Mouse (Mus musculus) intestine, embryonic 16.5 days (tissue): ENCODE data around the gene Lgr4. TPM values are rescaled to one million over a fixed set of nuclear protein-coding genes. Genes with fewer than 3 reads are reported as not detected.

Source experiments
- ATAC-seq: fragments of 200-750 bp; cut with Nextera tagmentation; 2 replicates; pipeline ENCODE4 v1.8.0; 2017; ENCODE audit warnings: moderate TSS enrichment, moderate library complexity
- H3K27ac ChIP-seq: fragments of 300-500 bp; sonication (generic); 2 replicates; pipeline ENCODE4 v1.5.1; 2014; ENCODE audit warnings: mild to moderate bottlenecking, low read length
- H3K27me3 ChIP-seq: fragments of 300-500 bp; sonication (generic); replicated peaks from 2 replicates; pipeline ENCODE4 v1.6.1; 2014; ENCODE audit warnings: low read length, control low read depth, mixed read lengths; ENCODE audit not compliant: control insufficient read depth, insufficient read depth
- H3K36me3 ChIP-seq: fragments of 300-500 bp; sonication (generic); 2 replicates; pipeline ENCODE4 v1.6.1; 2014; ENCODE audit warnings: low read length, control low read depth; ENCODE audit not compliant: control insufficient read depth, insufficient read depth
- H3K4me1 ChIP-seq: fragments of 300-500 bp; sonication (generic); 2 replicates; pipeline ENCODE4 v1.6.1; 2014; ENCODE audit warnings: low read length, control low read depth, mixed read lengths; ENCODE audit not compliant: control insufficient read depth, insufficient read depth
- H3K4me2 ChIP-seq: fragments of 300-500 bp; sonication (generic); 2 replicates; pipeline ENCODE4 v1.6.1; 2014; ENCODE audit warnings: low read depth, low read length, control low read depth
- H3K4me3 ChIP-seq: fragments of 300-500 bp; sonication (generic); 2 replicates; pipeline ENCODE4 v1.5.1; 2014; ENCODE audit warnings: mild to moderate bottlenecking, low read length
- H3K9ac ChIP-seq: fragments of 300-500 bp; sonication (generic); 2 replicates; pipeline ENCODE4 v1.6.1; 2014; ENCODE audit warnings: low read depth, low read length
- H3K9me3 ChIP-seq: fragments of 300-500 bp; sonication (generic); 2 replicates; pipeline ENCODE4 v1.6.1; 2016; ENCODE audit warnings: low read length, control low read depth; ENCODE audit not compliant: control insufficient read depth
- WGBS: fragments of 180-500 bp; shearing (Covaris S2); extraction: QIAGEN DNeasy Blood & Tissue Kit; methylation state at CpG from one replicate; pipeline ENCODE4 v1.1.7; 2014; 5-methylcytosine and 5-hydroxymethylcytosine counted together
- polyA plus RNA-seq: library from polyadenylated mRNA; unstranded; fragments of >200 nt; fragmentation: Nextera tagmentation; extraction: Ambion mirVana; gene quantifications from 2 replicates; pipeline ENCODE4 v1.2.1, GENCODE M21; 2015

Gene Lgr4
- polyA plus RNA-seq, 1 experiment from 2014 or later, result 19.0 TPM

DNA sequence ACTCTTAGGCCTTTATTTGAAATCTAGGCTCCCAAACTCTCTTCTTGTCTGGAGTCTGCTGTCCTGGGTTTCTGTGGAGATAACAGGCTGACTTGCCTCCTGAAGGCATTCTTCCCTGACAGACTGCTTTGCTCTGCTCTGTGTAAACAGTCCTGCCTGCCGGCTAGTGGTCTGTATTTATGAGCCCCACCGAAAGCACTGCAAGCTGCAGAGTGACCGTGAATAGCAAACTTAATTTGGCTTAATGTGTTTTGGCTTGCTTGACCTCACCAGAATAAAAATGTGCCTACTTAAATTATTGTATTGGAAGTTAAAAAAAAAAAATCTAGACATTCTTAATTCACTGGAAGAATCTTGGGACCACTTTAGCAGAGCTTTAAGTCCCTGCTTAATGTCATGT, 71.7 kb downstream of the Lgr4 start:
- ATAC-seq, result peak; percentile 23; the same call in 1 of the 2 replicates
- H3K36me3 ChIP-seq, result no peaks in the 10 kb centered on the region
- 6% methylated on average over 3 of the region's 3 CpGs for WGBS
- no peak overlapping the region for H3K4me3 ChIP-seq
- no peak overlapping the region; the same call in 1 of the 2 replicates for H3K27ac ChIP-seq
- peaks cover 50% of the 10 kb centered on the region for H3K4me1 ChIP-seq
- H3K9me3 ChIP-seq, result no peaks in the 10 kb centered on the region
- H3K4me2 ChIP-seq, result no peak overlapping the region
- H3K9ac ChIP-seq, result no peak overlapping the region
- no peaks in the 10 kb centered on the region for H3K27me3 ChIP-seq

DNA sequence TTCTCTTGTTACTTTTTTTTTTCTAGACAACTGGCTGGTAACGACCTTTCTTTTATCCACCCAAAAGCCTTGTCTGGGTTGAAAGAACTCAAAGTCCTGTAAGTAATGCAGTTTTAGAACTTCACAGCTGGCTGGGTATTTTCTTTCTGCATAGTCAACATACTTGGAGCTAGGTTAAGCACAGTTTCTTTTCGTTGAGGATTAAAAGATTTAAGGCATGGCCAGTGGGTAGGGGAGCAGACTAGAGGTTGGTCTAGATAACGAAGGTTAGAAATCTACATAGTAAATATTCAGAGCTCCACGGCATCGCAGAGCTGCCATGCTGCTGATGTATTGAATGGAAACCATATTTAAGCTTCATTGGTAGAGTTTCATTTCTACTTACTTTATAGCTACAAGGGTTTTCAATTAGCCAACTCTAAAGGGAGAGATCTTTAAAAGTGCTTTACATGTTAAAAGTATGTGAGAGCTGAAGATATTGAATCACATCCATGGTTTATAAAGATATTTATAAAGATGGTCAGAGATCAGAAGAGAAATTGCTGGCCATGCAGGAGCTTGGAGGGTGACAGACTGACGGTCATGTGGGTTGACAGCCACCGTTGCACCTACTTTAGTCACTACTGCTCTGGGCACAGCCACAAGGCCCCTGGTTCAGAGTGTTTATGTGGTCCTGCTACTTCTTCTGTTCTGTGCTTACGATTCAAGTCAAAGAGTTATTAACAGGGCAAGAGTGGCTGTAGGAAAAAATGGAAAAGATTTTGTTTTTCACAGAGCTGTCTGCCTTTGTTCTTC, 72.4 kb downstream of the Lgr4 start:
- no peaks in the 10 kb centered on the region for H3K9me3 ChIP-seq
- H3K4me2 ChIP-seq, result no peak overlapping the region
- H3K27ac ChIP-seq, result peak overlapping the region; percentile 79
- H3K36me3 ChIP-seq, result no peaks in the 10 kb centered on the region
- no peak overlapping the region for H3K4me3 ChIP-seq
- WGBS, result 30% methylated on average over 8 of the region's 8 CpGs
- H3K9ac ChIP-seq, result 0 out of 2 replicates have a peak overlapping the region, but pooled peaks have one; percentile 8
- no peak for ATAC-seq
- H3K4me1 ChIP-seq, result peaks cover 49% of the 10 kb centered on the region
- no peaks in the 10 kb centered on the region for H3K27me3 ChIP-seq

DNA sequence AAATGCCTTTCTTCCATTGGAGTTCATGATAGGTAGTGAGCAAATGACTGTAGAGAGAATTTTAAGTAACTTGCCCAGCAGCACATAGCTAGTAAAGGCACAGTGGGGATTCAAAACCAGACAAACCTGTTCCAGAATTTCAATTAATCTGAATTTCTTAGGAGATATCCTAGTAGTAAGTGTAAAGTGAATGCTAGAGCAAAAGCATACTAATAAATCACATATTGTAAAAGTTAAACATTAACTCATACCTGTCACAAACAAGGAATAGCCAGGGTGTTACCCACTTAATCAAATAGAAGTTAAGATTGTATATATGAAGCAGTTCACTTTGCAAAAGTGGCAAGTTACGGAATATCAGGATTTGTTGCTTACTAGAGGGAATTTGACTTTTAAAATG, 74.3 kb downstream of the Lgr4 start:
- Histone ChIP-seq H3K9ac (no peak overlapping the region), H3K4me3 (no peak overlapping the region), H3K36me3 (no peaks in the 10 kb centered on the region), H3K27me3 (no peaks in the 10 kb centered on the region), H3K4me1 (peaks cover 39% of the 10 kb centered on the region), H3K4me2 (no peak overlapping the region), H3K27ac (no peak overlapping the region), H3K9me3 (no peaks in the 10 kb centered on the region)
- peak; percentile 68 for ATAC-seq
- 69% methylated on average over 1 of the region's 1 CpGs for WGBS

DNA sequence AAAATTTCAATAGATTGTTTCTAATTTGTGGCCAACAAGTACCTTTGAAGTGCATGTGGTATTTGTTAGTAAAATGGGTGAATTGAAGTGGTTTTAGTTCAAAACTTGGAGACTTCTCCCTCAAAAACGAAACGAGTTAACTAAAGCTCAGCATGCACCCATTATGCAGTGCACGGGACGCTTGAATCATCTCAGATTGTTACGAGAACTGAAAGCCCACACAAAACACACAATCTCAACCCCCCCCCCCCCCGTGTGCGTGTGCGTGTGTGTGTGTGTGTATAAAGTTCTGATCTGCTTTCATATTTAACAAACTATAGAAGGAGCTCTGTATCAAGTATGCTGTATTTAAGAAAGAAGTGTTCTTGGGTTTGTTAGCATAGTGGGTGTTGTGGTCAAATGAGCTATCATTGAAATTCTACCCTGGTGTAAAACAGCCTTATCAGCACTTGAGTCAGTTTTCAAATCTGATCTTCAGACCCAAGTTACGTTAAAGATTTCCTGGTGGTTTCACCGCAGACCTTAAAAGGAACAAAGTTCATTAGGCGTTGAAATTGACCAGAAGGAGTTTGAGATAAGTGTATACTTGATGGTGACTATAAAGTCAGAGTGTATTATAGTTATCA, 75.1 kb downstream of the Lgr4 start:
- Histone ChIP-seq H3K4me3 (no peak overlapping the region), H3K27ac (peak overlapping the region; percentile 78), H3K9me3 (no peaks in the 10 kb centered on the region), H3K27me3 (no peaks in the 10 kb centered on the region), H3K9ac (no peak overlapping the region), H3K4me2 (peak overlapping the region; percentile 37), H3K4me1 (peaks cover 32% of the 10 kb centered on the region), H3K36me3 (no peaks in the 10 kb centered on the region)
- peak; percentile 62 for ATAC-seq
- 60% methylated on average over 11 of the region's 11 CpGs for WGBS

DNA sequence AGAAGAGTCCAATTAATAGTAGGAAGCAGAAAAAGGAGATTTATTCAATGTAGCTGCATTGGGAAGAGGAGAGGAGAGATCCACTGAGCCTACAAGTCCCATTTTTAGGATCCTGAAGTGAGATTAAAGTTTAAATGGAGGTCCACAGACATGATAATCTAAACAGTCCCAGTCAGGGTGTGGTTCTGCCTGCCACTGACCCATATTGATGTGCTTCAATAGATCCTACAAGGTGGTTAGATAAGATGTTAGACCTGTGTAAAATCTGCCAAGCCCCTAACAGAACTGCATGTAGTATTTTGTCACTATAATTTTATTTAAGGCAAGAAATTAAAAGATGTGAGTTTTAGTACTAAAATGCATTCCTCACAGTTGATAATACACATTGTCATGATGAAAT, 76.0 kb downstream of the Lgr4 start:
- peaks cover 24% of the 10 kb centered on the region for H3K4me1 ChIP-seq
- no peaks in the 10 kb centered on the region for H3K27me3 ChIP-seq
- H3K4me2 ChIP-seq, result no peak overlapping the region
- H3K9me3 ChIP-seq, result no peaks in the 10 kb centered on the region
- no peaks in the 10 kb centered on the region for H3K36me3 ChIP-seq
- H3K4me3 ChIP-seq, result no peak overlapping the region
- ATAC-seq, result no peak
- no peak overlapping the region for H3K9ac ChIP-seq
- H3K27ac ChIP-seq, result no peak overlapping the region

DNA sequence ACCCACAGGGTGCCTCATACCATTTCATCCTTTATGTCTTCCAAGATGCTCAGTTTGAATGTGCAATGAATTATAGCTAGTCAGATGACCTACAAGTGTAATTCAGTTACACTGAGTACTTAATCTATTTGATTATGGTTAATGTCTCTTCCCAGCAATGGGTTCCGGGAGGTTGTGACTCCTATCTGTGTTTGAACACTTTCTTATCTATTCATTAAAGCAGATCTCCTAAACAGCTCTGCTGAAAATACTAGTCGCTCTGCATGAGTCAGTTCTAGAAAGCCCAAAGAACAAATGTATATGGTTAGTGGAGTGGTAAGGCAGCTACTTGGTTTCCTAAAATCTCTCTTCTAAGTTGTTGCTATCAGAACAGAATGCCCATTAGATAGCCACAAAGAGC, 77.6 kb downstream of the Lgr4 start:
- peak overlapping the region; percentile 13; the same call in 1 of the 2 replicates for H3K27ac ChIP-seq
- no peak for ATAC-seq
- H3K9me3 ChIP-seq, result no peaks in the 10 kb centered on the region
- H3K27me3 ChIP-seq, result no peaks in the 10 kb centered on the region
- H3K36me3 ChIP-seq, result no peaks in the 10 kb centered on the region
- no peak overlapping the region for H3K4me2 ChIP-seq
- no peak overlapping the region for H3K4me3 ChIP-seq
- WGBS, result 34% methylated on average over 2 of the region's 2 CpGs
- H3K4me1 ChIP-seq, result peaks cover 15% of the 10 kb centered on the region
- no peak overlapping the region for H3K9ac ChIP-seq

DNA sequence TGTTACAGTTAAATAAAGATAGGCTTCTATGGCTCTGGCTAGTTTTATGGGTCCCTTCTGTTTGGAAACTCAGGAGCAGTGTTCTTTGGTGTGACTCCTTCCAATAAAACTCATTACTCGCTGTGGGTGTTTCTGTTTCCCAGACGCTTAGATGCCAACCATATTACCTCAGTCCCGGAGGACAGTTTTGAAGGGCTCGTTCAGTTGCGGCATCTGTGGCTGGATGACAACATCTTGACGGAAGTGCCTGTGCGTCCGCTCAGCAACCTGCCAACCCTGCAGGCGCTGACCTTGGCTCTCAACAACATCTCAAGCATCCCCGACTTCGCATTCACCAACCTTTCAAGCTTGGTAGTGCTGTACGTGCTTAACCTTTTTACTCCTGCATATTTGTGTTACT, 79.0 kb downstream of the Lgr4 start:
- WGBS, result 50% methylated on average over 12 of the region's 12 CpGs
- H3K27ac ChIP-seq, result no peak overlapping the region
- H3K27me3 ChIP-seq, result no peaks in the 10 kb centered on the region

DNA sequence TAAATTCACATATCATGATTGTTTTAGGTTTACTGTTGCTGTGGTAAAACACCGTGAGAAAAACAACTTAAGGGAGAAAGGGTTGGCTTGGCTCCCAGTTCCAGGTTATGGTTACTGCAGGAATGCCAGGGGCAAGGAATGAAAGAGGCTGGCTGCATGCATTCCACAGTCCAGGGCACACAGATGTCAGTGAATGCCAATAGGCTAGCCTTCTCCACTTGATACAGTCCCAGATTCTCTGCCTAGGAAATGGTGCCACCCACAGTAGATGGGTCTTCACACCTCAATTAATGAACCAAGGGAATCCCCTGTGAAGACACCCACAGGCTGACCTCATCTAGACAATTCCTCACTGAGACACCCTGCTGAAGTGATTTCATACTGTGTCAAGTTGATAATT, 87.2 kb downstream of the Lgr4 start:
- WGBS, result 63% methylated on average over 1 of the region's 1 CpGs
- H3K27me3 ChIP-seq, result no peaks in the 10 kb centered on the region
- no peak overlapping the region for H3K4me3 ChIP-seq
- no peaks in the 10 kb centered on the region for H3K9me3 ChIP-seq
- peaks cover 8% of the 10 kb centered on the region for H3K36me3 ChIP-seq
- no peak overlapping the region for H3K4me2 ChIP-seq
- H3K27ac ChIP-seq, result peak overlapping the region; percentile 51; the same call in 1 of the 2 replicates
- no peak overlapping the region for H3K9ac ChIP-seq
- H3K4me1 ChIP-seq, result 0 out of 2 replicates have a peak, but pooled peaks cover 2% of the 10 kb centered on the region
- no peak for ATAC-seq

More for the DNA sequence above, 79.0 kb downstream of the Lgr4 start:
- no peak for ATAC-seq
- H3K9me3 ChIP-seq, result no peaks in the 10 kb centered on the region
- no peak overlapping the region for H3K9ac ChIP-seq
- peaks cover 12% of the 10 kb centered on the region for H3K4me1 ChIP-seq
- 0 out of 2 replicates have a peak overlapping the region, but pooled peaks have one; percentile 19 for H3K4me2 ChIP-seq
- H3K4me3 ChIP-seq, result no peak overlapping the region
- no peaks in the 10 kb centered on the region for H3K36me3 ChIP-seq

DNA sequence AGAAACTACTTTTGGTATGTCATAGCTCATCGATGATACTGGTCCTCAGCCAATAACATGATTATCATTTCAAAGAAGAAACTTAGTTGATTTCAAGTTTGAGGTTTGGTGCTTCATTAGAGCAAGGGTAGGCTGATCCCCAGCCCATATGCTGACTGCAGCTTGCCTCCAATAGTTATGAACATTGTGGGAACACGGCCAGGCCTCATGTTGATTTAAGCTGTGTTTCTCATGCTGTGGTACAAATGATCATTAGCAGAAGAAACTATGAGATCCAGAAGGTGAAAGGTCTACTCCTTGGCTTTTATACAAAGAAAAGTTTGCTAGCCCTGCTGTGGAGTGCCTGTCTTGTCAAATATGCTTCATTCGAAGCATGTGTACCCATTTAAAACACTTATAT, 87.7 kb downstream of the Lgr4 start:
- Histone ChIP-seq H3K4me2 (no peak overlapping the region), H3K36me3 (peaks cover 8% of the 10 kb centered on the region), H3K9me3 (no peaks in the 10 kb centered on the region), H3K4me1 (0 out of 2 replicates have a peak, but pooled peaks cover 2% of the 10 kb centered on the region), H3K27ac (peak overlapping the region; percentile 35), H3K4me3 (no peak overlapping the region), H3K9ac (no peak overlapping the region), H3K27me3 (no peaks in the 10 kb centered on the region)
- 66% methylated on average over 3 of the region's 3 CpGs for WGBS
- ATAC-seq, result peak; percentile 26; the same call in 1 of the 2 replicates
